Mouse (Mus musculus): ENCODE measurements at regions not wholly inside any gene's neighbourhood (a gene's known extent, or its start where the extent isn't known, plus 50 kb on each side); places are given as distances from the start of the nearest gene placed in this dataset.

- Histone ChIP-seq H3K4me1 (replicated peaks; ENCODE audit: control insufficient read depth, insufficient read depth) (no peaks in the 10 kb centered on the region), H3K9ac (ENCODE audit: low read length) (no peak overlapping the region), H3K9me3 (ENCODE audit: control insufficient read depth, low read length) (no peaks in the 10 kb centered on the region), H3K27ac (replicated peaks) (no peak overlapping the region), H3K4me3 (ENCODE audit: low read depth, low read length) (no peak overlapping the region), H3K27me3 (ENCODE audit: control insufficient read depth, insufficient read depth, low read length) (no peaks in the 10 kb centered on the region), H3K4me2 (replicated peaks; ENCODE audit: low read depth) (no peak overlapping the region), H3K36me3 (ENCODE audit: control insufficient read depth, insufficient read depth, low read length) (no peaks in the 10 kb centered on the region)
- WGBS: 76% methylated on average over 1 of the region's 1 CpGs
- no peak for ATAC-seq (ENCODE audit: low FRiP score, low TSS enrichment)
- TF ChIP-seq EP300 (optimal IDR thresholded peaks at IDR 0.05) (no peak), CTCF (IDR thresholded peaks at IDR 0.05; ENCODE audit: low read depth) (no peak)
- no peak for DNase-seq (ENCODE audit: low spot score)
These were observed 151.8 kb downstream of the Zic3 start for GRCm38 (mm10) chrX:58174326-58174725.
